Mouse (Mus musculus) liver (tissue): ENCODE measurements at regions not wholly inside any gene's neighbourhood (a gene's known extent, or its start where the extent isn't known, plus 50 kb on each side); places are given as distances from the start of the nearest gene placed in this dataset.

Experiments
- DNase-seq: peaks from one replicate; pipeline ENCODE4 v3.0.0-alpha.2; 2020; ENCODE audit warnings: mixed read lengths

- no peak for DNase-seq
These were observed 54.7 kb upstream of the Pappa2 start for GRCm38 (mm10) chr1:159034952-159035351.

GRCm38 (mm10) chr1:159036371-159036770 lies 56.1 kb upstream of the Pappa2 start:
- DNase-seq, result no peak

GRCm38 (mm10) chr1:159045870-159046385 lies 65.6 kb upstream of the Pappa2 start:
- no peak for DNase-seq

- DNase-seq, result no peak
These were observed 84.7 kb upstream of the Pappa2 start for GRCm38 (mm10) chr1:159065024-159065423.

GRCm38 (mm10) chr1:159099205-159099604 lies 118.9 kb upstream of the Pappa2 start:
- DNase-seq, result no peak

GRCm38 (mm10) chr1:159122201-159122600 lies 109.9 kb upstream of the Cop1 start:
- no peak for DNase-seq

- no peak for DNase-seq
These were observed 107.2 kb upstream of the Cop1 start for GRCm38 (mm10) chr1:159124874-159125273.

GRCm38 (mm10) chr1:159135301-159135700 lies 96.8 kb upstream of the Cop1 start:
- DNase-seq, result peak; percentile 60

- DNase-seq, result no peak
These were observed 84.2 kb upstream of the Cop1 start for GRCm38 (mm10) chr1:159147788-159148497.

- no peak for DNase-seq
These were observed 83.5 kb upstream of the Cop1 start for GRCm38 (mm10) chr1:159148498-159149187.

- DNase-seq, result no peak
These were observed 82.9 kb upstream of the Cop1 start for GRCm38 (mm10) chr1:159149207-159149606.

GRCm38 (mm10) chr1:159149721-159150120 lies 82.4 kb upstream of the Cop1 start:
- DNase-seq, result no peak

GRCm38 (mm10) chr1:159150351-159150750 lies 81.8 kb upstream of the Cop1 start:
- DNase-seq, result no peak

GRCm38 (mm10) chr1:159156428-159156827 lies 75.7 kb upstream of the Cop1 start:
- DNase-seq, result no peak

- peak; percentile 55 for DNase-seq
These were observed 71.8 kb upstream of the Cop1 start for GRCm38 (mm10) chr1:159160035-159160960.

- no peak for DNase-seq
These were observed 68.8 kb upstream of the Cop1 start for GRCm38 (mm10) chr1:159163113-159163885.

- no peak for DNase-seq
These were observed 50.1 kb upstream of the Cop1 start for GRCm38 (mm10) chr1:159182031-159182430.
